Mouse (Mus musculus) liver, postnatal 0 days (tissue): ENCODE results near the gene Pde9a.

Experiments
- CTCF ChIP-seq: sonication (generic); IDR thresholded peaks from 2 replicates; pipeline ENCODE4 v1.5.1; 2016; ENCODE audit warnings: antibody characterized with exemption, low read depth
- EP300 ChIP-seq: IDR thresholded peaks from 2 replicates; pipeline ENCODE4 v1.6.1; 2016; ENCODE audit warnings: antibody characterized with exemption, low read depth, mild to moderate bottlenecking

DNA sequence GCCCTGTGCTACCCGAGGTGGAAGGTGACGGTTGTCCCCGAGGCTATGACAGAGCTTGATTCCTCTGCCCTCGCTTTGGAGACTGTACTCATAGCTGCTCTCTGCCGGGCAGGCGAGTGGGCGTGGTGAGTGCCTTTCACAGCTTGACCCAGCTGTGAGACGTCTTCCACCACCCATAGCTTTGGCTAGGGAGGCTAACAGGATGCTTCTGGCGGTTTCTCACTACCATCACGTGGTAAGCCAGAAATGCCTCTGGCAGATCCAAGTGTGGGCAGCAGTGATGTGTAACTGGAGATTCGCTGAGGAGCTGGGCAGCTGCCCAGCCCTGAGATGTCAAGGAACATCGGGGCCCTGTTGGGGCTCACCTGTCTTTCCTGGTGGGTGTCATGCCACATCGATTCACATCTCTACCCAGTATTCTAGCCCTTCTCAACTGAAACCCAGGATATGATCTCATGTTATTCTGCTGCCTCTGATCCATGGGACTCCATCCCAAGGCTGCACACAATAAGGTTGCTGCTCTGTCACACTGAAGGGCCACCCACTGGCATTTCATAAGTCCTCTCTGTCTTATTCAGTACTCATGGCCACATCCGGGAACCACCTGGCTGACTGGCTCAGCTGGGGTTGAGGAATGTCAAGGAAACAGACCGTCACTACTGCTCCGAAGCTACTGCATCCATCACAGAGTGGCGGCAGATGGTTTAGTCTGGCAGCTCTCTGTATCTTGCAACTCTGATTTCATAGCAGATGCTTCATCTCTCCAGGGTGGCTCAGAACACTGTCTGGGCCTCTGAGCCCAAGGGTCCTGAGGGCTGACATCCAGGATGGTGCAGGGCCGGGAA, 70.9 kb downstream of the Pde9a start:
- TF ChIP-seq CTCF (no peak), EP300 (no peak)
